ENCODE assay signal across 23 mouse cellular contexts in the genomic region with DNA sequence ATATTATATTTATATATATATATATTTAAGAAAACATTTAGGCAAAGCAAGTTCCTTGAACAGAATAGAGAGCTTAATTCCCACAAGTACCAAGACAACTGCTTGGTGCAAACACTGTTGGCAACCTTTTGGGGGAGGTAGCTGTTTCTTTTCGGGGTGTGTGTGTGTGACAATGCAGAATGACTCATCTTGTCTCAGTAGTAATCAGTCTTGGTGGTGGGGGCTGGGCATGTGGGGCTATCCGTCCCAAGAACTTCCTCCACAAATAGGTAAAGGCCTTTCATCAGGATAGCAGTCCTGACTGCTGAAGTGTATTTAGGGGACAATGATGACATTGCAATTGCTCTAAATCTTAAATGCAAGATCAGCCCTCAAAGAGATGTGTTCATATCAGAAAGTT. TPM values are rescaled to one million over a fixed set of nuclear protein-coding genes. Genes with fewer than 3 reads are reported as not detected.
A peak's percentile ranks its signal among the peaks of the same experiment; 100 is the strongest.
DNase-seq lines count a peak whose midpoint lies in the region; ATAC-seq and TF ChIP-seq lines count a peak whose summit lies in the region.
"Had no signal": no experiment of that assay in that cellular context is flagged by ENCODE, and none has a peak within 500 bp of the region (broad histone marks: within the 10 kb centered on the region; RNA-seq: fewer than 3 reads in every experiment).

No protein-coding gene starts in this region.

- TF ChIP-seq CTCF in embryonic fibroblast, embryonic 13.5 days (IDR thresholded peaks at IDR 0.05; ENCODE audit: borderline replicate concordance, insufficient read depth, low read length) = no peak
- no peak for TF ChIP-seq CTCF in stomach, postnatal 0 days (IDR thresholded peaks at IDR 0.05; ENCODE audit: low read depth)

- H3K4me2 ChIP-seq in limb, embryonic 15.5 days = no peak overlapping the region
- H3K4me2 ChIP-seq in stomach, postnatal 0 days (replicated peaks; ENCODE audit: low read depth) = no peak overlapping the region
- H3K4me2 ChIP-seq: heart, embryonic 12.5 days; heart, embryonic 15.5 days; hindbrain, embryonic 13.5 days; intestine, embryonic 15.5 days had no signal

- ATAC-seq in limb, embryonic 15.5 days (ENCODE audit: insufficient number of reproducible peaks, low FRiP score, low TSS enrichment, low read depth) = no peak
- ATAC-seq in stomach, postnatal 0 days (ENCODE audit: low FRiP score, low TSS enrichment) = no peak
- ATAC-seq: forebrain, embryonic 14.5 days; forebrain, postnatal 0 days; hindbrain, embryonic 16.5 days; intestine, embryonic 15.5 days; Patski had no signal

- no peak for TF ChIP-seq EP300 in stomach, postnatal 0 days (optimal IDR thresholded peaks at IDR 0.05)

- no peak for TF ChIP-seq POLR2A in embryonic fibroblast, embryonic 13.5 days (IDR thresholded peaks at IDR 0.05; ENCODE audit: low read depth, low read length)

- H3K4me1 ChIP-seq in limb, embryonic 15.5 days = peaks cover 78% of the 10 kb centered on the region
- H3K4me1 ChIP-seq in limb, embryonic 10.5 days = peaks cover 35% of the 10 kb centered on the region
- peaks cover 45% of the 10 kb centered on the region for H3K4me1 ChIP-seq in embryonic fibroblast, embryonic 13.5 days (ENCODE audit: control insufficient read depth, insufficient read depth, low read length)
- peaks cover 11% of the 10 kb centered on the region for H3K4me1 ChIP-seq in stomach, postnatal 0 days (replicated peaks; ENCODE audit: control insufficient read depth, insufficient read depth)

- peaks cover 45% of the 10 kb centered on the region for H3K36me3 ChIP-seq in limb, embryonic 15.5 days
- H3K36me3 ChIP-seq in limb, embryonic 10.5 days = 0 out of 2 replicates have a peak, but pooled peaks cover 2% of the 10 kb centered on the region
- peaks cover 11% of the 10 kb centered on the region for H3K36me3 ChIP-seq in stomach, postnatal 0 days (ENCODE audit: control insufficient read depth, insufficient read depth, low read length)
- H3K36me3 ChIP-seq: hindbrain, embryonic 10.5 days; hindbrain, embryonic 13.5 days had no signal

- no peak overlapping the region for H3K9ac ChIP-seq in limb, embryonic 15.5 days
- H3K9ac ChIP-seq in stomach, postnatal 0 days (ENCODE audit: low read length) = no peak overlapping the region
- H3K9ac ChIP-seq: forebrain, postnatal 0 days; heart, embryonic 12.5 days; heart, embryonic 15.5 days; hindbrain, embryonic 13.5 days; intestine, embryonic 15.5 days had no signal

- H3K9me3 ChIP-seq in limb, embryonic 15.5 days = no peaks in the 10 kb centered on the region
- H3K9me3 ChIP-seq in limb, embryonic 10.5 days (replicated peaks) = no peaks in the 10 kb centered on the region
- H3K9me3 ChIP-seq in stomach, postnatal 0 days (ENCODE audit: control insufficient read depth, low read length) = no peaks in the 10 kb centered on the region
- H3K9me3 ChIP-seq: heart, embryonic 12.5 days; heart, embryonic 15.5 days; hindbrain, embryonic 10.5 days; hindbrain, embryonic 13.5 days; intestine, embryonic 15.5 days had no signal

- no peak for DNase-seq in limb, embryonic 10.5 days (ENCODE audit: low spot score)
- no peak for DNase-seq in stomach, postnatal 0 days (ENCODE audit: low spot score)
- DNase-seq in c-Kit-positive CD71-positive TER-119-positive erythroid progenitor cells, embryonic 14.5 days (ENCODE audit: low spot score) = no peak
- DNase-seq in cerebellum, postnatal 10 days = no peak
- DNase-seq: cerebellum, adult 11-12 months; cerebellum, adult 8-10 months; cerebellum, postnatal 14 days; forebrain, postnatal 0 days; gastrocnemius, adult 2 months; gastrocnemius, postnatal 14 days; heart, adult 18-20 months; heart, postnatal 10 days; heart, postnatal 36 days had no signal

- 72% methylated on average over 2 of the region's 2 CpGs for WGBS in limb, embryonic 15.5 days
- 86% methylated on average over 2 of the region's 2 CpGs for WGBS in limb, embryonic 10.5 days
- WGBS in stomach, postnatal 0 days = 61% methylated on average over 2 of the region's 2 CpGs

- no peak overlapping the region for H3K4me3 ChIP-seq in limb, embryonic 15.5 days
- H3K4me3 ChIP-seq in limb, embryonic 10.5 days = no peak overlapping the region
- H3K4me3 ChIP-seq in embryonic fibroblast, embryonic 13.5 days (ENCODE audit: insufficient read depth, low read length) = no peak overlapping the region
- H3K4me3 ChIP-seq in stomach, postnatal 0 days (ENCODE audit: low read depth, low read length) = no peak overlapping the region
- H3K4me3 ChIP-seq: gastrocnemius, adult 2 months; heart, embryonic 12.5 days; heart, embryonic 15.5 days; hindbrain, embryonic 10.5 days; hindbrain, embryonic 13.5 days; intestine, embryonic 15.5 days had no signal

- H3K27me3 ChIP-seq in limb, embryonic 15.5 days = no peaks in the 10 kb centered on the region
- no peaks in the 10 kb centered on the region for H3K27me3 ChIP-seq in limb, embryonic 10.5 days (ENCODE audit: low read depth, poor library complexity, severe bottlenecking)
- no peaks in the 10 kb centered on the region for H3K27me3 ChIP-seq in stomach, postnatal 0 days (ENCODE audit: control insufficient read depth, insufficient read depth, low read length)
- H3K27me3 ChIP-seq: heart, embryonic 12.5 days; heart, embryonic 15.5 days; hindbrain, embryonic 13.5 days; intestine, embryonic 15.5 days; Patski had no signal

- 0 out of 2 replicates have a peak overlapping the region, but pooled peaks have one; percentile 9 for H3K27ac ChIP-seq in limb, embryonic 15.5 days
- H3K27ac ChIP-seq in limb, embryonic 10.5 days = no peak overlapping the region
- H3K27ac ChIP-seq in embryonic fibroblast, embryonic 13.5 days (ENCODE audit: insufficient read depth, low read length) = peak overlapping the region; percentile 66
- peak overlapping the region; percentile 35 for H3K27ac ChIP-seq in stomach, postnatal 0 days (replicated peaks)
- H3K27ac ChIP-seq: gastrocnemius, adult 2 months; heart, embryonic 15.5 days; hindbrain, embryonic 10.5 days; hindbrain, embryonic 13.5 days; intestine, embryonic 15.5 days had no signal

RNA-seq across cellular contexts. Expression of a gene that starts 9.6 kb away (rescaled TPM):
- polyA plus RNA-seq in limb, embryonic 15.5 days (2015; fragmentation: Nextera tagmentation; extraction: Ambion mirVana) = 1,913 and 2,040 TPM in 2 replicates
- 101 and 138 TPM in 2 replicates for polyA plus RNA-seq in limb, embryonic 10.5 days (2016; fragmentation: Nextera tagmentation; extraction: Ambion mirVana)
- 1,213 and 1,412 TPM in 2 replicates for polyA plus RNA-seq in embryonic fibroblast, embryonic 13.5 days (2011; ENCODE audit: insufficient read length, low read depth, missing spikeins)
- 634 and 654 TPM in 2 replicates for polyA plus RNA-seq in stomach, postnatal 0 days (2015; fragmentation: Nextera tagmentation; extraction: Ambion mirVana)
